Mouse (Mus musculus) forebrain, embryonic 15.5 days (tissue): ENCODE data around the gene Jund. TPM values are rescaled to one million over a fixed set of nuclear protein-coding genes. Genes with fewer than 3 reads are reported as not detected.
A peak's percentile ranks its signal among the peaks of the same experiment; 100 is the strongest.

Source experiments
- ATAC-seq: fragments of 200-750 bp; cut with Nextera tagmentation; replicated peaks from 2 replicates; pipeline ENCODE4 v1.8.0; 2017; ENCODE audit warnings: mild to moderate bottlenecking, moderate TSS enrichment, moderate library complexity
- H3K27ac ChIP-seq: fragments of 300-500 bp; sonication (generic); replicated peaks from 2 replicates; pipeline ENCODE4 v1.5.1; 2015; ENCODE audit warnings: mild to moderate bottlenecking, inconsistent platforms
- H3K27me3 ChIP-seq: fragments of 300-500 bp; sonication (generic); 2 replicates; pipeline ENCODE4 v1.6.1; 2015; ENCODE audit warnings: inconsistent platforms
- H3K36me3 ChIP-seq: fragments of 300-500 bp; sonication (generic); 2 replicates; pipeline ENCODE4 v1.6.1; 2015; ENCODE audit warnings: mild to moderate bottlenecking, inconsistent platforms
- H3K4me1 ChIP-seq: fragments of 300-500 bp; sonication (generic); 2 replicates; pipeline ENCODE4 v1.6.1; 2015; ENCODE audit warnings: inconsistent platforms
- H3K4me2 ChIP-seq: fragments of 300-500 bp; sonication (generic); replicated peaks from 2 replicates; pipeline ENCODE4 v1.6.1; 2015; ENCODE audit warnings: mild to moderate bottlenecking, inconsistent platforms
- H3K4me3 ChIP-seq: fragments of 300-500 bp; sonication (generic); 2 replicates; pipeline ENCODE4 v1.5.1; 2015; ENCODE audit warnings: mild to moderate bottlenecking, inconsistent platforms
- H3K9ac ChIP-seq: fragments of 300-500 bp; sonication (generic); replicated peaks from 2 replicates; pipeline ENCODE4 v1.6.1; 2015; ENCODE audit warnings: mild to moderate bottlenecking, inconsistent platforms
- H3K9me3 ChIP-seq: fragments of 300-500 bp; sonication (generic); 2 replicates; pipeline ENCODE4 v1.6.1; 2016; ENCODE audit warnings: inconsistent platforms
- WGBS: fragments of 180-500 bp; shearing (Covaris S2); methylation state at CpG from one replicate; pipeline ENCODE4 v1.1.7; 2015; ENCODE audit warnings: mixed read lengths; 5-methylcytosine and 5-hydroxymethylcytosine counted together
- polyA plus RNA-seq: library from polyadenylated mRNA; unstranded; fragments of >200 nt; fragmentation: Nextera tagmentation; extraction: Ambion mirVana; gene quantifications from 2 replicates; pipeline ENCODE4 v1.2.1, GENCODE M21; 2015

Jund gene
- 89.0 and 96.0 TPM in 2 replicates for polyA plus RNA-seq

- Histone ChIP-seq H3K36me3 (no peaks in the 10 kb centered on the region; the same call in 1 of the 2 replicates), H3K9ac (peak within 1 kb of the TSS; percentile 100), H3K4me2 (peak within 1 kb of the TSS; percentile 71), H3K27ac (peak within 1 kb of the TSS; percentile 98), H3K27me3 (no peaks in the 10 kb centered on the region), H3K4me1 (peaks cover 60% of the 10 kb centered on the region), H3K4me3 (peak within 1 kb of the TSS; percentile 95), H3K9me3 (no peaks in the 10 kb centered on the region)
- under 1% methylated on average over 68 of the region's 69 CpGs for WGBS
- ATAC-seq = peak; percentile 87
These were observed at the start of gene Jund for GRCm38 (mm10) chr8:70698310-70699109. TSS of gene Jund (plus strand) at chr8:70698949.

- 35% methylated on average over 4 of the region's 4 CpGs for WGBS
- Histone ChIP-seq H3K27me3 (no peaks in the 10 kb centered on the region), H3K27ac (peak overlapping the region; percentile 70), H3K4me1 (peaks cover 25% of the 10 kb centered on the region), H3K4me3 (no peak overlapping the region), H3K36me3 (peaks cover 8% of the 10 kb centered on the region; the same call in 1 of the 2 replicates), H3K9me3 (no peaks in the 10 kb centered on the region), H3K4me2 (no peak overlapping the region), H3K9ac (0 out of 2 replicates have a peak overlapping the region, but pooled peaks have one; percentile 19)
- peak; percentile 42 for ATAC-seq
These were observed 49.4 kb upstream of the Jund start for GRCm38 (mm10) chr8:70649324-70649723.

- H3K27ac ChIP-seq = no peak overlapping the region
- peaks cover 25% of the 10 kb centered on the region for H3K4me1 ChIP-seq
- 95% methylated on average over 17 of the region's 17 CpGs for WGBS
- no peaks in the 10 kb centered on the region for H3K9me3 ChIP-seq
- H3K36me3 ChIP-seq = peaks cover 11% of the 10 kb centered on the region; the same call in 1 of the 2 replicates
- no peaks in the 10 kb centered on the region for H3K27me3 ChIP-seq
- H3K4me2 ChIP-seq = no peak overlapping the region
- H3K9ac ChIP-seq = no peak overlapping the region
- no peak for ATAC-seq
- H3K4me3 ChIP-seq = no peak overlapping the region
These were observed 48.4 kb upstream of the Jund start for GRCm38 (mm10) chr8:70650351-70650750.

- Histone ChIP-seq H3K9ac (no peak overlapping the region), H3K9me3 (no peaks in the 10 kb centered on the region), H3K27ac (peak overlapping the region; percentile 37; the same call in 1 of the 2 replicates), H3K27me3 (no peaks in the 10 kb centered on the region), H3K4me1 (peaks cover 51% of the 10 kb centered on the region), H3K4me2 (no peak overlapping the region), H3K4me3 (no peak overlapping the region), H3K36me3 (peaks cover 13% of the 10 kb centered on the region; the same call in 1 of the 2 replicates)
- 56% methylated on average over 2 of the region's 2 CpGs for WGBS
- ATAC-seq = no peak
These were observed 45.5 kb upstream of the Jund start for GRCm38 (mm10) chr8:70653226-70653625.

GRCm38 (mm10) chr8:70654121-70654520 is 44.6 kb upstream of the Jund start:
- Histone ChIP-seq H3K4me1 (peaks cover 55% of the 10 kb centered on the region), H3K27ac (no peak overlapping the region), H3K27me3 (no peaks in the 10 kb centered on the region), H3K9me3 (no peaks in the 10 kb centered on the region), H3K4me3 (no peak overlapping the region), H3K9ac (no peak overlapping the region), H3K4me2 (no peak overlapping the region), H3K36me3 (peaks cover 13% of the 10 kb centered on the region; the same call in 1 of the 2 replicates)
- 65% methylated on average over 1 of the region's 1 CpGs for WGBS
- no peak for ATAC-seq

GRCm38 (mm10) chr8:70655469-70655868 is 43.3 kb upstream of the Jund start:
- H3K36me3 ChIP-seq = peaks cover 10% of the 10 kb centered on the region; the same call in 1 of the 2 replicates
- H3K4me3 ChIP-seq = no peak overlapping the region
- ATAC-seq = no peak
- peaks cover 57% of the 10 kb centered on the region for H3K4me1 ChIP-seq
- no peak overlapping the region for H3K4me2 ChIP-seq
- H3K9me3 ChIP-seq = no peaks in the 10 kb centered on the region
- peak overlapping the region; percentile 89 for H3K27ac ChIP-seq
- no peaks in the 10 kb centered on the region for H3K27me3 ChIP-seq
- no peak overlapping the region for H3K9ac ChIP-seq
- 10% methylated on average over 2 of the region's 2 CpGs for WGBS

- WGBS = 10% methylated on average over 13 of the region's 13 CpGs
- H3K27ac ChIP-seq = peak overlapping the region; percentile 89
- no peak overlapping the region for H3K4me3 ChIP-seq
- H3K36me3 ChIP-seq = peaks cover 5% of the 10 kb centered on the region; the same call in 1 of the 2 replicates
- peak overlapping the region; percentile 16; the same call in 1 of the 2 replicates for H3K4me2 ChIP-seq
- no peaks in the 10 kb centered on the region for H3K9me3 ChIP-seq
- peaks cover 58% of the 10 kb centered on the region for H3K4me1 ChIP-seq
- H3K27me3 ChIP-seq = no peaks in the 10 kb centered on the region
- H3K9ac ChIP-seq = peak overlapping the region; percentile 29; the same call in 1 of the 2 replicates
- 0 out of 2 replicates have a peak, but pooled peaks have one; percentile 6 for ATAC-seq
These were observed 42.5 kb upstream of the Jund start for GRCm38 (mm10) chr8:70656193-70656790.

GRCm38 (mm10) chr8:70657214-70657613 is 41.5 kb upstream of the Jund start:
- no peak overlapping the region for H3K9ac ChIP-seq
- no peak overlapping the region for H3K4me2 ChIP-seq
- peaks cover 58% of the 10 kb centered on the region for H3K4me1 ChIP-seq
- H3K4me3 ChIP-seq = no peak overlapping the region
- peak overlapping the region; percentile 89 for H3K27ac ChIP-seq
- H3K27me3 ChIP-seq = no peaks in the 10 kb centered on the region
- WGBS = 95% methylated on average over 3 of the region's 3 CpGs
- H3K36me3 ChIP-seq = peaks cover 5% of the 10 kb centered on the region; the same call in 1 of the 2 replicates
- ATAC-seq = no peak
- H3K9me3 ChIP-seq = no peaks in the 10 kb centered on the region

- Histone ChIP-seq H3K36me3 (peaks cover 5% of the 10 kb centered on the region; the same call in 1 of the 2 replicates), H3K27me3 (no peaks in the 10 kb centered on the region), H3K9me3 (no peaks in the 10 kb centered on the region), H3K4me3 (no peak overlapping the region), H3K4me2 (peak overlapping the region; percentile 91), H3K9ac (no peak overlapping the region), H3K27ac (peak overlapping the region; percentile 89), H3K4me1 (peaks cover 56% of the 10 kb centered on the region)
- no peak for ATAC-seq
- WGBS = 87% methylated on average over 2 of the region's 2 CpGs
These were observed 41.0 kb upstream of the Jund start for GRCm38 (mm10) chr8:70657739-70658138.

GRCm38 (mm10) chr8:70658897-70659603 is 39.7 kb upstream of the Jund start:
- Histone ChIP-seq H3K4me3 (peak overlapping the region; percentile 91), H3K9me3 (no peaks in the 10 kb centered on the region), H3K36me3 (peaks cover 5% of the 10 kb centered on the region; the same call in 1 of the 2 replicates), H3K27me3 (no peaks in the 10 kb centered on the region), H3K9ac (peak overlapping the region; percentile 77), H3K4me2 (peak overlapping the region; percentile 91), H3K4me1 (peaks cover 48% of the 10 kb centered on the region), H3K27ac (peak overlapping the region; percentile 53)
- under 1% methylated on average over 31 of the region's 31 CpGs for WGBS
- no peak; the same call in 1 of the 2 replicates for ATAC-seq

GRCm38 (mm10) chr8:70659604-70660272 is 39.0 kb upstream of the Jund start:
- H3K4me1 ChIP-seq = peaks cover 48% of the 10 kb centered on the region

More at GRCm38 (mm10) chr8:70659604-70660272, 39.0 kb upstream of the Jund start:
- H3K9me3 ChIP-seq = no peaks in the 10 kb centered on the region
- H3K27me3 ChIP-seq = no peaks in the 10 kb centered on the region
- peak overlapping the region; percentile 91 for H3K4me3 ChIP-seq
- H3K9ac ChIP-seq = peak overlapping the region; percentile 77
- peaks cover 5% of the 10 kb centered on the region; the same call in 1 of the 2 replicates for H3K36me3 ChIP-seq
- peak; percentile 93 for ATAC-seq
- 2% methylated on average over 44 of the region's 44 CpGs for whole genome bisulfite sequencing
- peak overlapping the region; percentile 53 for H3K27ac ChIP-seq
- peak overlapping the region; percentile 91 for H3K4me2 ChIP-seq
